Mouse (Mus musculus): ENCODE results near the gene Rnf185. TPM values are rescaled to one million over a fixed set of nuclear protein-coding genes. Genes with fewer than 3 reads are reported as not detected.
A peak's percentile ranks its signal among the peaks of the same experiment; 100 is the strongest.

The Rnf185 gene
- polyA plus RNA-seq, 1 experiment, result 25.7 TPM

GRCm38 (mm10) chr11:3487952-3488570 is 35.9 kb upstream of the Rnf185 start, which contains the start of gene Pla2g3:
Pla2g3 (plus strand) TSS chr11:3488284.
- WGBS, result 75% methylated on average over 11 of the region's 11 CpGs
- Histone ChIP-seq H3K4me1 (replicated peaks; ENCODE audit: control insufficient read depth, insufficient read depth, low read length) (no peaks in the 10 kb centered on the region), H3K27ac (ENCODE audit: control insufficient read depth, insufficient read depth, low read length) (no peak within 1 kb of the TSS), H3K4me3 (ENCODE audit: control insufficient read depth, insufficient read depth, low read length) (no peak within 1 kb of the TSS), H3K36me3 (ENCODE audit: control insufficient read depth, insufficient read depth, low read length) (no peaks in the 10 kb centered on the region), H3K27me3 (ENCODE audit: control insufficient read depth, insufficient read depth, low read length) (no peaks in the 10 kb centered on the region)
- DNase-seq, result no peak
- no peak for TF ChIP-seq CTCF (IDR thresholded peaks at IDR 0.05; ENCODE audit: borderline replicate concordance, control insufficient read depth, extremely low read depth, insufficient read depth, low read length, poor library complexity)
- TF ChIP-seq POLR2A (IDR thresholded peaks at IDR 0.05; ENCODE audit: control insufficient read depth, extremely low read depth, insufficient read depth, low read length, poor library complexity), result no peak

- no peaks in the 10 kb centered on the region for H3K27me3 ChIP-seq (ENCODE audit: control insufficient read depth, insufficient read depth, low read length)
- TF ChIP-seq CTCF (IDR thresholded peaks at IDR 0.05; ENCODE audit: borderline replicate concordance, control insufficient read depth, extremely low read depth, insufficient read depth, low read length, poor library complexity) (no peak), POLR2A (IDR thresholded peaks at IDR 0.05; ENCODE audit: control insufficient read depth, extremely low read depth, insufficient read depth, low read length, poor library complexity) (no peak)
- H3K27ac ChIP-seq (ENCODE audit: control insufficient read depth, insufficient read depth, low read length), result no peak overlapping the region
- 64% methylated on average over 7 of the region's 7 CpGs for WGBS
- no peaks in the 10 kb centered on the region for H3K36me3 ChIP-seq (ENCODE audit: control insufficient read depth, insufficient read depth, low read length)
- DNase-seq, result no peak
- no peak overlapping the region for H3K4me3 ChIP-seq (ENCODE audit: control insufficient read depth, insufficient read depth, low read length)
- H3K4me1 ChIP-seq (replicated peaks; ENCODE audit: control insufficient read depth, insufficient read depth, low read length), result no peaks in the 10 kb centered on the region
These were observed 34.2 kb upstream of the Rnf185 start for GRCm38 (mm10) chr11:3486349-3486748.

GRCm38 (mm10) chr11:3483980-3484642 is 31.9 kb upstream of the Rnf185 start:
- no peak for DNase-seq
- no peaks in the 10 kb centered on the region for H3K36me3 ChIP-seq (ENCODE audit: control insufficient read depth, insufficient read depth, low read length)
- no peak overlapping the region for H3K4me3 ChIP-seq (ENCODE audit: control insufficient read depth, insufficient read depth, low read length)
- 88% methylated on average over 11 of the region's 11 CpGs for WGBS
- TF ChIP-seq CTCF (IDR thresholded peaks at IDR 0.05; ENCODE audit: borderline replicate concordance, control insufficient read depth, extremely low read depth, insufficient read depth, low read length, poor library complexity) (no peak), POLR2A (IDR thresholded peaks at IDR 0.05; ENCODE audit: control insufficient read depth, extremely low read depth, insufficient read depth, low read length, poor library complexity) (no peak)
- H3K27me3 ChIP-seq (ENCODE audit: control insufficient read depth, insufficient read depth, low read length), result no peaks in the 10 kb centered on the region
- no peaks in the 10 kb centered on the region for H3K4me1 ChIP-seq (replicated peaks; ENCODE audit: control insufficient read depth, insufficient read depth, low read length)
- no peak overlapping the region for H3K27ac ChIP-seq (ENCODE audit: control insufficient read depth, insufficient read depth, low read length)

- TF ChIP-seq CTCF (IDR thresholded peaks at IDR 0.05; ENCODE audit: borderline replicate concordance, control insufficient read depth, extremely low read depth, insufficient read depth, low read length, poor library complexity) (no peak), POLR2A (IDR thresholded peaks at IDR 0.05; ENCODE audit: control insufficient read depth, extremely low read depth, insufficient read depth, low read length, poor library complexity) (no peak)
- Histone ChIP-seq H3K36me3 (ENCODE audit: control insufficient read depth, insufficient read depth, low read length) (no peaks in the 10 kb centered on the region), H3K27ac (ENCODE audit: control insufficient read depth, insufficient read depth, low read length) (no peak overlapping the region), H3K27me3 (ENCODE audit: control insufficient read depth, insufficient read depth, low read length) (no peaks in the 10 kb centered on the region), H3K4me3 (ENCODE audit: control insufficient read depth, insufficient read depth, low read length) (no peak overlapping the region), H3K4me1 (replicated peaks; ENCODE audit: control insufficient read depth, insufficient read depth, low read length) (0 out of 2 replicates have a peak, but pooled peaks cover 2% of the 10 kb centered on the region)
- DNase-seq, result no peak
These were observed 23.3 kb upstream of the Rnf185 start for GRCm38 (mm10) chr11:3475489-3475888.

- Histone ChIP-seq H3K27me3 (ENCODE audit: control insufficient read depth, insufficient read depth, low read length) (no peaks in the 10 kb centered on the region), H3K27ac (ENCODE audit: control insufficient read depth, insufficient read depth, low read length) (no peak overlapping the region), H3K36me3 (ENCODE audit: control insufficient read depth, insufficient read depth, low read length) (no peaks in the 10 kb centered on the region), H3K4me1 (replicated peaks; ENCODE audit: control insufficient read depth, insufficient read depth, low read length) (0 out of 2 replicates have a peak, but pooled peaks cover 2% of the 10 kb centered on the region), H3K4me3 (ENCODE audit: control insufficient read depth, insufficient read depth, low read length) (no peak overlapping the region)
- no peak for DNase-seq
- WGBS, result 33% methylated on average over 7 of the region's 7 CpGs
- TF ChIP-seq POLR2A (IDR thresholded peaks at IDR 0.05; ENCODE audit: control insufficient read depth, extremely low read depth, insufficient read depth, low read length, poor library complexity), result no peak
- no peak for TF ChIP-seq CTCF (IDR thresholded peaks at IDR 0.05; ENCODE audit: borderline replicate concordance, control insufficient read depth, extremely low read depth, insufficient read depth, low read length, poor library complexity)
These were observed 22.4 kb upstream of the Rnf185 start for GRCm38 (mm10) chr11:3474480-3475115.

- Histone ChIP-seq H3K36me3 (ENCODE audit: control insufficient read depth, insufficient read depth, low read length) (no peaks in the 10 kb centered on the region), H3K4me1 (replicated peaks; ENCODE audit: control insufficient read depth, insufficient read depth, low read length) (0 out of 2 replicates have a peak, but pooled peaks cover 2% of the 10 kb centered on the region), H3K27me3 (ENCODE audit: control insufficient read depth, insufficient read depth, low read length) (no peaks in the 10 kb centered on the region), H3K27ac (ENCODE audit: control insufficient read depth, insufficient read depth, low read length) (no peak overlapping the region), H3K4me3 (ENCODE audit: control insufficient read depth, insufficient read depth, low read length) (no peak overlapping the region)
- 42% methylated on average over 1 of the region's 1 CpGs for WGBS
- TF ChIP-seq CTCF (IDR thresholded peaks at IDR 0.05; ENCODE audit: borderline replicate concordance, control insufficient read depth, extremely low read depth, insufficient read depth, low read length, poor library complexity) (no peak), POLR2A (IDR thresholded peaks at IDR 0.05; ENCODE audit: control insufficient read depth, extremely low read depth, insufficient read depth, low read length, poor library complexity) (no peak)
- peak; percentile 81 for DNase-seq
These were observed 20.3 kb upstream of the Rnf185 start for GRCm38 (mm10) chr11:3472484-3472883.
